Mouse (Mus musculus): ENCODE data around the gene Oaf. TPM values are rescaled to one million over a fixed set of nuclear protein-coding genes. Genes with fewer than 3 reads are reported as not detected.

Oaf gene
- total and polyA plus RNA-seq, 2 experiments = 237 to 243 TPM

DNA sequence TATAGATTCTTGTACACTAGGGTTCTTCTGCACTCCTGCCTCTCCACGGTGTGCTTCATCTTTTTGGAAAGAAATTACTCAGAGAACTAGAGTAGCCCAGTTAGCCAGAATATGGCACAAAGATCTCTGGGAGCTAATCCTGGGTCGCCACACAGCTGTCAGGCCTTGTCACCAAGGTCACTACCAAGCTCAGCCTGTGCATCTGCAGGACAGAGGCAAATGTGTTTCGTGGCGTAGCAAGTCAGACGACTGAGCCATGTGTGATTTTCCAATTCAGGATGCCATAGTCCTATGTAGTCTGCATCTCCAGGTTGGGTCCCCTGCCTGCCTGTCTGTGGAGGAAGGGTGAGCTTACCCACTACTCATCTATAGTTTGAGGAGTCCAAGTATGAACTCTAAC is 6.7 kb downstream of the Oaf start:
- Histone ChIP-seq H3K27ac (replicated peaks; ENCODE audit: insufficient read depth, low read depth, low read length) (peak overlapping the region; percentile 89), H3K4me3 (ENCODE audit: insufficient read depth, low read depth, low read length) (no peak overlapping the region), H3K36me3 (ENCODE audit: control insufficient read depth, insufficient read depth, low read length) (peaks cover 35% of the 10 kb centered on the region), H3K79me2 (ENCODE audit: control insufficient read depth, insufficient read depth, low read length) (peaks cover 34% of the 10 kb centered on the region), H3K4me1 (ENCODE audit: control insufficient read depth, insufficient read depth, low read length) (peaks cover 56% of the 10 kb centered on the region), H3K27me3 (ENCODE audit: control insufficient read depth, insufficient read depth, low read length) (no peaks in the 10 kb centered on the region), H3K9ac (ENCODE audit: low read depth, low read length) (peak overlapping the region; percentile 97)
- DNase-seq (ENCODE audit: extremely low read depth, low read depth, low spot score) = peak; percentile 71
- TF ChIP-seq POLR2A (IDR thresholded peaks at IDR 0.05; ENCODE audit: extremely low read depth, insufficient read depth, low read length) = no peak
- no peak for TF ChIP-seq CTCF (IDR thresholded peaks at IDR 0.05; ENCODE audit: low read depth, low read length)
- 8% methylated on average over 5 of the region's 5 CpGs for WGBS

DNA sequence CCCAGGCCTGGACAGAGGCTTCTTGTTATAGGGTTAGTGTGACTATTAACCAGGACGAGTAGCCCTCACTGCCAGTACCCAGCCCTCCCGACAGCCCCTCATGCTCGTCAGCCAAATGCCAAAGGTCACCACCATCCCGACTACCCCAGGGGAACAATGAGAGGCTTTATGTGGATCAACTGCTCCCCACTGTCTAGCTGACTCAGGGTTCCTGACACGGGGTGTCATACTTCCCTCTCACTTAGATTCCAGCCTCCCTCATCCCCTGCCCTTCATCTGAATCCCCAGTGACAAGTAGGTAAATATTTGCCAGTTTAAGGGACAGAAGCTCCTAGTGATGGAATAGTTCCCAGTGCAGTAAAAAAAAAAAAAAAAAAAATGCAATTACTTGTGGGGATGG is 7.4 kb downstream of the Oaf start:
- peaks cover 37% of the 10 kb centered on the region for H3K36me3 ChIP-seq (ENCODE audit: control insufficient read depth, insufficient read depth, low read length)
- peak overlapping the region; percentile 8; the same call in 1 of the 2 replicates for H3K4me3 ChIP-seq (ENCODE audit: insufficient read depth, low read depth, low read length)
- H3K4me1 ChIP-seq (ENCODE audit: control insufficient read depth, insufficient read depth, low read length) = peaks cover 60% of the 10 kb centered on the region
- H3K79me2 ChIP-seq (ENCODE audit: control insufficient read depth, insufficient read depth, low read length) = peaks cover 27% of the 10 kb centered on the region; the same call in 1 of the 2 replicates
- WGBS = 9% methylated on average over 5 of the region's 5 CpGs
- peak overlapping the region; percentile 89 for H3K27ac ChIP-seq (replicated peaks; ENCODE audit: insufficient read depth, low read depth, low read length)
- TF ChIP-seq CTCF (IDR thresholded peaks at IDR 0.05; ENCODE audit: low read depth, low read length) = no peak
- TF ChIP-seq POLR2A (IDR thresholded peaks at IDR 0.05; ENCODE audit: extremely low read depth, insufficient read depth, low read length) = no peak
- peak overlapping the region; percentile 78 for H3K9ac ChIP-seq (ENCODE audit: low read depth, low read length)
- H3K27me3 ChIP-seq (ENCODE audit: control insufficient read depth, insufficient read depth, low read length) = no peaks in the 10 kb centered on the region
- peak; percentile 88 for DNase-seq (ENCODE audit: extremely low read depth, low read depth, low spot score)

DNA sequence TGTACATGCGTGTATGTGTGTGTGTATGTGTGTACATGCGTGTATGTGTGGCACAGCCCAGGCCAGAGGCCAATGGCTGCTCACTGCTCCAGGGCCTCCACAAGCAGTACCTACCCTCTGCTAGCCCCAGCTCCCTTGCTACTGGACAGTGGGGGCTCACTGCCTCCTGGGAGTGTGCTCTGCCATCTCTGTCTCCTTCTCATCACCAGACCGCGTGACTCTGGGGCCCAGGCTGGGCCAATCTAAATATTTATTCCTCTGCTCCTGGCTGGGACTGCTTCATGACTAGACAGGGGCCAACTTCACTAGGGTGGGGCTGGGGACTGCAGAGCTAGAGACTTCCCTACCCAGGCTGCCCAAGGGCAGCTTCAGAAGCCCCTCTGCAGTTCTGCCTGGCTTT is 7.9 kb downstream of the Oaf start:
- 17% methylated on average over 4 of the region's 4 CpGs for WGBS
- DNase-seq (ENCODE audit: extremely low read depth, low read depth, low spot score) = peak; percentile 88
- Histone ChIP-seq H3K4me1 (ENCODE audit: control insufficient read depth, insufficient read depth, low read length) (peaks cover 64% of the 10 kb centered on the region), H3K27me3 (ENCODE audit: control insufficient read depth, insufficient read depth, low read length) (no peaks in the 10 kb centered on the region), H3K27ac (replicated peaks; ENCODE audit: insufficient read depth, low read depth, low read length) (peak overlapping the region; percentile 89), H3K9ac (ENCODE audit: low read depth, low read length) (peak overlapping the region; percentile 78), H3K79me2 (ENCODE audit: control insufficient read depth, insufficient read depth, low read length) (peaks cover 26% of the 10 kb centered on the region; the same call in 1 of the 2 replicates), H3K4me3 (ENCODE audit: insufficient read depth, low read depth, low read length) (peak overlapping the region; percentile 49), H3K36me3 (ENCODE audit: control insufficient read depth, insufficient read depth, low read length) (peaks cover 40% of the 10 kb centered on the region)
- TF ChIP-seq CTCF (IDR thresholded peaks at IDR 0.05; ENCODE audit: low read depth, low read length) (no peak), POLR2A (IDR thresholded peaks at IDR 0.05; ENCODE audit: extremely low read depth, insufficient read depth, low read length) (peak; percentile 57; the same call in 1 of the 2 replicates)

DNA sequence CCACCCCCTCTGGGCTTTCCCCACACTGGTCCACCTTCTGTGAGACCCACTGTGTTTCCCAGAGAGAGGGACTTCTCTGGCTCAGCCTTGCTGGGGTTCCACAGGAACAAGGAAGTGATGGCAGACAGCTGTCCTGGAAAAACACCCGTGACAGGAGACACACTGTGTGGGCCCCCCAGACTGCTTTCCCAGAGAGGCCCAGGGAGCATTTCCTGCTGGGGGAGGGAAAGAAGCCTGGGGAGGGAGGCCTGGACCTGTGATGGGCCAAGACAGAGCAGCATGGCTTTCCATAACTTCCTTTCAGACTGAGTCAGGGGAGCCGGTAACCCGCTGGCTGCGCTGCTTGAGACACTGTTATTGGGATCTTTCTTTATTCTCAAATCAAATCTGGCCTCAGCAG is 8.8 kb downstream of the Oaf start:
- Histone ChIP-seq H3K4me1 (ENCODE audit: control insufficient read depth, insufficient read depth, low read length) (peaks cover 71% of the 10 kb centered on the region), H3K4me3 (ENCODE audit: insufficient read depth, low read depth, low read length) (no peak overlapping the region), H3K27ac (replicated peaks; ENCODE audit: insufficient read depth, low read depth, low read length) (peak overlapping the region; percentile 89), H3K9ac (ENCODE audit: low read depth, low read length) (peak overlapping the region; percentile 71), H3K79me2 (ENCODE audit: control insufficient read depth, insufficient read depth, low read length) (peaks cover 26% of the 10 kb centered on the region; the same call in 1 of the 2 replicates), H3K27me3 (ENCODE audit: control insufficient read depth, insufficient read depth, low read length) (no peaks in the 10 kb centered on the region), H3K36me3 (ENCODE audit: control insufficient read depth, insufficient read depth, low read length) (peaks cover 36% of the 10 kb centered on the region)
- WGBS = 45% methylated on average over 4 of the region's 4 CpGs
- TF ChIP-seq CTCF (IDR thresholded peaks at IDR 0.05; ENCODE audit: low read depth, low read length) (no peak), POLR2A (IDR thresholded peaks at IDR 0.05; ENCODE audit: extremely low read depth, insufficient read depth, low read length) (no peak)
- DNase-seq (ENCODE audit: extremely low read depth, low read depth, low spot score) = peak; percentile 34

DNA sequence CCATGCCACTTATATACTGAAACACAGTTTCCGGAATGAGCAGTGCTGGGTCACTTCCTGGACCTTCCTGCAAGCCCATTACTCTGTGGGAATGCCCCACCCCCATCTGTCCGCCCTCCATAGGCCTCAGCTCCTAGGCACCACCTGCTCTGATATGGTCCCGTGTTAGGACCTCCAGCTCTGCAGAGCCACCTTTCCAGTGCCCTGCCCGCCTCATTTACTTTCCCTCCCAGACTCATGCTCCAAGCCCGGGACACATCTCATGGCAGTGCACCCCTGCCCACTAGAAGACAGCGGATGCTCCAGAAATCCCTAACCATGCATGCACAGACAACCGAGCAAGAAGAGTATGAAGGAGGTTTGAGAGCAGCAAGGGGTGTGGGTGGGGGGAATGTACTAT is 9.7 kb downstream of the Oaf start:
- peak; percentile 33 for DNase-seq (ENCODE audit: extremely low read depth, low read depth, low spot score)
- H3K27ac ChIP-seq (replicated peaks; ENCODE audit: insufficient read depth, low read depth, low read length) = peak overlapping the region; percentile 89
- H3K79me2 ChIP-seq (ENCODE audit: control insufficient read depth, insufficient read depth, low read length) = peaks cover 26% of the 10 kb centered on the region; the same call in 1 of the 2 replicates
- H3K36me3 ChIP-seq (ENCODE audit: control insufficient read depth, insufficient read depth, low read length) = peaks cover 34% of the 10 kb centered on the region
- H3K4me3 ChIP-seq (ENCODE audit: insufficient read depth, low read depth, low read length) = no peak overlapping the region
- no peak for TF ChIP-seq CTCF (IDR thresholded peaks at IDR 0.05; ENCODE audit: low read depth, low read length)
- no peaks in the 10 kb centered on the region for H3K27me3 ChIP-seq (ENCODE audit: control insufficient read depth, insufficient read depth, low read length)
- WGBS = 75% methylated on average over 7 of the region's 7 CpGs
- peaks cover 76% of the 10 kb centered on the region for H3K4me1 ChIP-seq (ENCODE audit: control insufficient read depth, insufficient read depth, low read length)
- H3K9ac ChIP-seq (ENCODE audit: low read depth, low read length) = peak overlapping the region; percentile 71

DNA sequence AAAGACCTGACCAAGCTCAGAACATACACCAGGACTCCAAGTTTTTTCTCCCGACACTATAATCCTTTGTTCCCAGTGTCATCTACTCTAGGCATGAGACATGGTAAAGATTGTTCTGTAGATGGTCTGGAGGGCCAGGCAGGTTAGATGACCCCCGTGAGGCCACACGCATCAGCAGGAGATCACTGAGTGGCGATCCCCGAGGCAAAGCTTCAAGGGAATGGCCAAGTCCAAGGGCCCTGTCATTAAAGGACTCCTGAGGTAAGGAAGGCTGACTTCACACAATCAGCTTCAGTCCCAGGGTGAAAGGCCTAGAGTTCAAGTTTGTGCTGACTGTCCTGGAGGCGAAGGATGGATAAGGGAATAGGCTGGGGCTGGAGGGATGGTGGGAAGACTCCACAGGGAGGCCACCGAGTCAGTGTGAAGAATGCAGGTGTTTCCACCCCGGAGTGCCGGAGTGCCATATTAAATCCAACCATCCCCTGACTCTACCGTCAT is 10.3 kb downstream of the Oaf start:
- peak; percentile 59 for DNase-seq (ENCODE audit: extremely low read depth, low read depth, low spot score)
- H3K27me3 ChIP-seq (ENCODE audit: control insufficient read depth, insufficient read depth, low read length) = no peaks in the 10 kb centered on the region
- H3K27ac ChIP-seq (replicated peaks; ENCODE audit: insufficient read depth, low read depth, low read length) = peak overlapping the region; percentile 89
- H3K4me1 ChIP-seq (ENCODE audit: control insufficient read depth, insufficient read depth, low read length) = peaks cover 71% of the 10 kb centered on the region
- H3K4me3 ChIP-seq (ENCODE audit: insufficient read depth, low read depth, low read length) = no peak overlapping the region
- peaks cover 34% of the 10 kb centered on the region for H3K36me3 ChIP-seq (ENCODE audit: control insufficient read depth, insufficient read depth, low read length)
- H3K79me2 ChIP-seq (ENCODE audit: control insufficient read depth, insufficient read depth, low read length) = peaks cover 22% of the 10 kb centered on the region; the same call in 1 of the 2 replicates
- no peak for TF ChIP-seq CTCF (IDR thresholded peaks at IDR 0.05; ENCODE audit: low read depth, low read length)
- peak overlapping the region; percentile 25; the same call in 1 of the 2 replicates for H3K9ac ChIP-seq (ENCODE audit: low read depth, low read length)
- WGBS = 64% methylated on average over 10 of the region's 10 CpGs

All from liver, adult 2 months (tissue).